Mouse (Mus musculus): ENCODE data around the gene Ubqln1.

- TF ChIP-seq CTCF (IDR thresholded peaks at IDR 0.05; ENCODE audit: low read depth, low read length) (no peak), POLR2AphosphoS5 (IDR thresholded peaks at IDR 0.05; ENCODE audit: insufficient replicate concordance, low read depth, low read length) (no peak)
Observed at GRCm38 (mm10) chr13:58192146-58192545, 23.3 kb downstream of the Ubqln1 start.

Measured in G1E (cell line).